In the genomic region with DNA sequence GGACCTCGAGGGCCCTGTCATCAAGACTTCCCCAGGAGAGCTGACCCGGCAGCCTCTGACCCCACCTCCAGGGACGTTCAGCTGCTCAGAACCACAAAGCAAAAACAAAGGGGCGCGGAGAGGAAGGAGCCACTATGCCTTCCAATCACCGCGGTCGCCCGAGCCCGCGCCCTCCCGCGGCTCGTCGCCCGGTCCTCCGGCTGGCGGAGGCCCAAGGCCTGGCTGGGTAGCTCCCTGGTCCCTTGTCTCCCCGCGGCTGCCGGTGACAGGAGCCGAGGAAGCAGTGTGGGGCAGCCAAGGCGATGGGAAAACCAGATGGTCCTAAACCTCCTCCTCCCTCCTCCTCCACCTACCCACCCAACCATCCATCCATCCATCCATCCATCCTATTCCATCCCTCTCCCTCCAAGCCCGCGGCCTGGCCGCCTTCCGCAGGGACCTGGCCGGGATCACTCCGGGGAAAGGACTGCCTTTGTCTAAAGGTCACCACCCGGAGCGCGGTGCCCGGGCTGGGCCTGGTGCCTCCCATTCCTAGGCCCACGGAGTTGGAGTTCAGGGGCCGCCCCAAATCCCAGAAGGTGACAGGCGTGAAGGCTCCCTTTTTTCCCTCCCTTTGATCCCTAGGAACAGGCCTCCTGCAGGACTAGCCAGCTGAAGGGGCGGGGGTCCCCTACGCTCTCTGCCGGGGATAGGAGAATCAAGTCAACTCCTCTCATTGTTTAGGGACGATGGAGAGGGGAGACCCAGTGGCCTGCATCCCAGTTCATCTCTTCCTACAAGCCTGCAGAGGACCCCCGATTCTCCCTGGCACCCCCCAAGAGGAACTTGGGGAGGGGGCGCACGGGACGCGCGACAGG, we compare ENCODE assay signal across 7 mouse cellular contexts. TPM values are rescaled to one million over a fixed set of nuclear protein-coding genes. Genes with fewer than 3 reads are reported as not detected.
DNase-seq lines count a peak whose midpoint lies in the region; ATAC-seq and TF ChIP-seq lines count a peak whose summit lies in the region.

No protein-coding gene starts in this region.

- peak overlapping the region; percentile 86 for H3K27ac ChIP-seq in cortical plate, adult 2 months (ENCODE audit: insufficient read depth, low read length)

- peak overlapping the region; percentile 83 for H3K4me3 ChIP-seq in cortical plate, adult 2 months (ENCODE audit: insufficient read depth, low read length)

- no peak for TF ChIP-seq CTCF in cortical plate, adult 2 months (IDR thresholded peaks at IDR 0.05; ENCODE audit: extremely low read depth, insufficient read depth, low read length)

- TF ChIP-seq POLR2A in cortical plate, adult 2 months (IDR thresholded peaks at IDR 0.05; ENCODE audit: extremely low read depth, insufficient read depth, low read length): 0 out of 2 replicates have a peak, but pooled peaks have one; percentile 14

- peak; percentile 50 for DNase-seq in adipocyte (ENCODE audit: low spot score)
- DNase-seq in gastrocnemius, postnatal 10 days: peak; percentile 83
- peak; percentile 50 for DNase-seq in induced T-regulatory cell, adult 2 months (ENCODE audit: low read depth)
- peak; percentile 69 to 78 for DNase-seq in left cerebral cortex, postnatal 14 days (ENCODE audit: low spot score in 2 of 2)
- peak; percentile 74 for DNase-seq in right cerebral cortex, postnatal 14 days

- peak; percentile 42 for ATAC-seq in megakaryocyte progenitor cell, adult 5-6 weeks (replicated peaks; ENCODE audit: poor library complexity)

- intact Hi-C loops in left cerebral cortex, postnatal 14 days (cut with DNase I): no loop called here

- H3K4me1 ChIP-seq in cortical plate, adult 2 months (ENCODE audit: control insufficient read depth, insufficient read depth, low read length): peaks cover 6% of the 10 kb centered on the region

RNA-seq across cellular contexts. Expression of gene Bicra, which starts 1.0 kb away (rescaled TPM):
- polyA plus RNA-seq in cortical plate, adult 2 months (2012; rRNA removed): 7.8 and 8.5 TPM in 2 replicates
- 10 to 100 TPM in 1 of 2 experiments, 1 to 10 TPM in 1; 8.2 to 11.5 TPM for total RNA-seq in gastrocnemius, postnatal 10 days (2021)
- 10 to 100 TPM; 14.6 to 16.9 TPM for total RNA-seq in left cerebral cortex, postnatal 14 days (2021)
- total RNA-seq in megakaryocyte progenitor cell, adult 5-6 weeks (2015): 14.7 and 14.9 TPM in 2 replicates
- 1.1 and 3.4 TPM in 2 replicates for total RNA-seq in megakaryocyte progenitor cell, adult 5-6 weeks (2017)

RNA-seq across cellular contexts. Expression of gene Zfp541, which starts 14.9 kb away (rescaled TPM):
- polyA plus RNA-seq in cortical plate, adult 2 months (2012; rRNA removed): 0.45 and 0.52 TPM in 2 replicates
- total RNA-seq in gastrocnemius, postnatal 10 days (2021): not detected
- under 1 TPM; 0.40 to 0.59 TPM for total RNA-seq in left cerebral cortex, postnatal 14 days (2021)
- total RNA-seq in megakaryocyte progenitor cell, adult 5-6 weeks (2015): 0.15 TPM in 1 of 2 replicates, not detected in the other
- 0.04 TPM in 1 of 2 replicates, not detected in the other for total RNA-seq in megakaryocyte progenitor cell, adult 5-6 weeks (2017)

RNA-seq across cellular contexts. Expression of gene Napa, which starts 51.5 kb away (rescaled TPM):
- polyA plus RNA-seq in cortical plate, adult 2 months (2012; rRNA removed): 436 and 444 TPM in 2 replicates
- 100 to 1,000 TPM; 123 to 145 TPM for total RNA-seq in gastrocnemius, postnatal 10 days (2021)
- total RNA-seq in left cerebral cortex, postnatal 14 days (2021): 100 to 1,000 TPM; 241 to 246 TPM
- 69.2 and 72.0 TPM in 2 replicates for total RNA-seq in megakaryocyte progenitor cell, adult 5-6 weeks (2015)
- 46.2 and 57.8 TPM in 2 replicates for total RNA-seq in megakaryocyte progenitor cell, adult 5-6 weeks (2017)

Comparison
In these comparisons a context has a peak if more than half of its experiments do, and no peak if none do; other contexts are left out.
1. Peak in every context shown above with its lines: DNase-seq, ATAC-seq, H3K4me3 ChIP-seq and H3K27ac ChIP-seq.